Mouse (Mus musculus) urinary bladder, postnatal 25 days (tissue): ENCODE results near the gene 3100002H09Rik.

Experiments used
- DNase-seq: peaks from one replicate; pipeline ENCODE4 v3.0.0; 2022; ENCODE audit warnings: low spot score

Gene 3100002H09Rik

DNA sequence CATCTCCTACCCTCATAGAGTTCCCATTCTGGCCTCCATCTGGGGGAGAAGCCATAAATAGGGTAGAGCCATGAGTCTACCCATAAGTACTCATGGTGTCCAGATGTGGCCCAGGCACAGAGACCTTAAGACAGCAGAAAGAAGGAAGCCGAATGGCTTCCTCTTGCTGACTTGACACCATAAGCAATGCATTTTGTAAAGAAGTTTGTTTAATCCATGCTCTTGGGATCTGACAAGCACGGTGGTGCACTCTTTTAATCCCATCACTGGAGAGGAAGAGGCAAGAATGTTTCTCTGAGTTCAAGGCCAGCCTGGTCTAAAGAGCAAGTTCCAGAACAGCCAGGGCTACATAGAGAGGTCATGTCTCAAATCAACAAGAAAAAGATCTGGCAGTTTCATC is at the start of gene 3100002H09Rik:
Gene 3100002H09Rik, minus strand, starts transcription at position 101 of the 400 bp plus-strand sequence.
- no peak for DNase-seq

DNA sequence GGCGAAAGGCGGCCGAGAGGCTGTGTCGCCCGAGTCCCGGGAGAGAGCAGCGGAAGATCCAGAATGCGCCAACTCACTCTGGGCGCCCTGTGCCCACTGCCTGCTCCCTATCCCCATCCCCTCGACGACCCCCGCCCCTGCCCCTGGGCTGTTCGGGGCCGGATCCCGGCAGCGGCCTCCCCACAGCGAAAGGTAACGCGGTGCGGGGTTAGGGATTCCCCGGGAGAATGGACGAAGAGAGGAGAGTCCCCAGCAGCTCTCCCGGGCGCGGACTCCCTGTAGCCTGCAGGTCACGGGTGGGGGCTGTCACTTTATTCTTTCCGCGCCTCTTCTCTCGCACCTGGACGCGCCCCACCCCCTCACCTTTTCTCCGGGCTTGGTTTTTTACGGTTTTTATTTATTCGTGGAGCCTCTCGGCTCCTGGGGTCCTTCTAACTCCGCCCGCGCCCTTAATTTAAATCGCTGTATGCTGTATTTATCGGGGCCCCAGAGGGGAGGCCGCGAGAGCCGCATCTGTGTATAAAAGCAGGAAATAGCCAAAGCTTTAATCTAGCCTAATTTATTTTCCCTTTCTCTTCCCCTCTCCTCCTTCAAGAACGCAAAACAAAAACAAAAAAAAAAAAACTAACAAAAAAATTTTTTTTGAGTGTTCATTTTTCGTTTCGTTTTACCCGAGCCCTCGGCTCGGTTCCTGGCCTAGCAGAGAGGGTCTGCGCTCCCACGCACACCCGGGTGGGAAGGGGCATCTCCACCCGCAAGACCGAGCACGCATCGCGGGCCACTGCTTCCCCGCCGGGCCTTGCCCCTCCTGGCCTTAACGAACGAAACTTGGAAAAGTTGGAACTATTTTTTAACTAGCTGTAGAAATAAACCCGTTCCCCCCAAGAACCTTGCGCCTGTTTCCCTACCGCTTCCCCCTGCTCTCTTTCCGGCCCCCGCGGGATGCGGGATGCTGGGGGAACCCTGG is 48.9 kb upstream of the 3100002H09Rik start:
- no peak for DNase-seq

DNA sequence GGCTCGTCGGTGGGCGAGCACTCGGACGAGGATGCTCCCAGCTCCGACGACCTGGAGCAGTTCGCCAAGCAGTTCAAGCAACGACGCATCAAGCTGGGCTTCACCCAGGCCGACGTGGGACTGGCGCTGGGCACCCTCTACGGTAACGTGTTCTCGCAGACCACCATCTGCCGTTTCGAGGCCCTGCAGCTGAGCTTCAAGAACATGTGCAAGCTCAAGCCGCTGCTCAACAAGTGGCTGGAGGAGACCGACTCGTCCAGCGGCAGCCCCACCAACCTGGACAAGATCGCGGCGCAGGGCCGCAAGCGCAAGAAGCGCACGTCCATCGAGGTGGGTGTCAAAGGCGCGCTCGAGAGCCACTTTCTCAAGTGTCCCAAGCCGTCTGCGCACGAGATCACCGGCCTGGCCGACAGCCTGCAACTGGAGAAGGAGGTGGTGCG is 47.8 kb upstream of the 3100002H09Rik start:
- DNase-seq, result no peak

DNA sequence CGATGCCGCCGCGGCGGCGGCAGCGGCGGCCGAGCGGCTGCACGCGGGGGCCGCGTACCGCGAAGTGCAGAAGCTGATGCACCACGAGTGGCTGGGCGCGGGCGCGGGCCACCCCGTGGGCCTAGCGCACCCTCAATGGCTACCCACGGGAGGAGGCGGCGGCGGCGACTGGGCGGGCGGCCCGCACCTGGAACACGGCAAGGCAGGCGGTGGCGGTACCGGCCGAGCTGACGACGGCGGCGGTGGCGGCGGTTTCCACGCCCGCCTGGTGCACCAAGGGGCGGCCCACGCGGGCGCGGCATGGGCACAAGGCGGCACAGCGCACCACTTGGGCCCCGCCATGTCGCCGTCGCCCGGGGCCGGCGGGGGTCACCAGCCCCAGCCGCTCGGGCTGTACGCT is 47.2 kb upstream of the 3100002H09Rik start:
- DNase-seq, result no peak

DNA sequence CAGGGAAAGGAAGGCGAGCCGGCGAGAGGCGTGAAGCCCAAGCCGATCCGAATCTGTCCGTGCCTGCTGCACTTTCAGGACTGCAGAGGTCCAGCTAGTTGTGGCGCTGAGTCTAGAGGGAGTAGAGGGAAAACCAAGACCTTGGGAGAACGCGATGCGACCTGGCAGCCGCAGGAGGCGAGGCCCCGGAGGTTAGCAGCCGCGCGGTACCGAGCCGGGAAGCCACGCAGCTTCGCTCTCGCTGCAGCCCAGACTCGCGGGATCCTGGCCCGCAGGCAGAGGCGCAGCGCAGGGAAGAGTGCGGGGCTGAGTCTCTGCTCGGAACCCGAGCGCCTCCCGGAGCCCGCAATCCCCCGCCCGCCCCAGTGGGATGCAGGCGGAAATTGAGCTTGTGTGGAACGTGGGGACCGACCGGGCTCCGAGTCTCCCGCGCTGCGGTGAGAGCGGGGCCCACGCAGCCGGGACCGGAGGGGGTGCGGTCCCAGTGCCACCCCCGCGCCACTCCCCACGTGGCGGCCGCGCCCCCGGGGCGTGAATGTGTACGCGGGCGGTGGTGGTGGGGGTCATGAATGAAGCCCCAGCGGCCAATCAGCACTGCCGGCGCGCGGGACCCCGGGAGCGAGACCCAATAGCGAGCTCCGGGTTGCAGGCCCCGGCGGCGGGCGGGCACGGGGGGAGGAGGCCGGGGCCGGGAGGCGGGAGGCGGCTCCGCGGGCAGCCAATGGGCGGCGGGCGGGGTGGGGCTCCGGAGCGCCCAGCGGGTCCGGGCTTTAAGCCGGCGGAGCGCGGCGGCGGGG is 46.4 kb upstream of the 3100002H09Rik start:
- peak; percentile 58 for DNase-seq

DNA sequence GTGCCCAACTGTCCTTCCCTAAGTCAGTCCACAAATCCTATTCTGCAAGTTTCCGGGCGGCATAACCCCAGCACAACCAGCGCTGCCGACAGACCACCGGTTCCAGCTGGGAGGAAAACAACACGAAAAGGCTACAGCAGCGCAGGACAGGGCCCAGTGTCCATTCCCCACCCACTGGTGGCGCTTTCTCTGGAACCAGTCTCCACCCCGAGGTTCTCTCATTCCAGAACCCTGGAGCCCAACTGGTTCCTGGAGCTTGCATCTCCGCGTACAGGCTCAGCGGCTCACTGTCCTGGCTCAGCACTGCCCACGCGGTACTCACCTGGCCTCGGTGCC is 45.9 kb upstream of the 3100002H09Rik start, which contains the start of gene Pou3f1:
Gene Pou3f1, plus strand, starts transcription at position 290 of the 336 bp plus-strand sequence.
- no peak for DNase-seq

DNA sequence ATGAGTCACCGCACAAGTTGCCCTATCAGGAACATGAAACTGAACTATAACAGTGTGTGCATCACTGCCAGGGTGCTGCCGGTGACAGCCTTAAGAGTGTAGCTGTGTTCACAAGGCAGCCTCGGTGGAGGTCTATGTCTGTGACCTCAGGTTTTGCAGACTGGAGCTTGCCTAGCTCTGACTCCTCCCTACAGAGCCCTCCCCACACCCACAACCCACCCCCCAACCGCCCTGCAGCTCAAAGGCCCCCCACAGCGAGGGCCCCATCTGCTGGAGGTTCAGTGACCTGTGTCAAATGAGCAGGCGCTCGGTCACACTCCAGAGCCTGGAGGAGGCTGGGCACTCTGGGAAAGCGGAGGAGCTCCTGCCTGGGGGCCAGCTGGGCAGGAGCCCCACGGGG is 42.3 kb upstream of the 3100002H09Rik start:
- no peak for DNase-seq

DNA sequence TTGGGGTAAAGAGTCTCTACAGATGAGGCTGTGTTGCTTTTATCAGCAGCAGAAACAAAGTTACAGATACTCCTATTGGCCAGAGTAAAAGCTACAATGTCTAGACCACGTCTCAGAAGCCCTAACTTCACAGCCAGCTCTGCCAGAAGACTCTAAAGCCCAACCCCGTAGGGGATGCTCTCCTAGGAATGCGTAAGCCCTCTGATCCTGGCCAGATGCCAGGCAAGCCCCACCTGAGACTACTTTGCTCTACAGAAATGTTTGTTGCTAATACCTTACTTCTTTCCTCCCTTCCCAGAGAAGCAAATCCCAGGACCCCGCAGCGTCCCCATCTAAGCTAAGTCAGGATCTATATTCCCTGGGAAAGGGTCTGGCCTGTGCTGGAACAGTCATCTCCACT is 37.3 kb upstream of the 3100002H09Rik start:
- no peak for DNase-seq

DNA sequence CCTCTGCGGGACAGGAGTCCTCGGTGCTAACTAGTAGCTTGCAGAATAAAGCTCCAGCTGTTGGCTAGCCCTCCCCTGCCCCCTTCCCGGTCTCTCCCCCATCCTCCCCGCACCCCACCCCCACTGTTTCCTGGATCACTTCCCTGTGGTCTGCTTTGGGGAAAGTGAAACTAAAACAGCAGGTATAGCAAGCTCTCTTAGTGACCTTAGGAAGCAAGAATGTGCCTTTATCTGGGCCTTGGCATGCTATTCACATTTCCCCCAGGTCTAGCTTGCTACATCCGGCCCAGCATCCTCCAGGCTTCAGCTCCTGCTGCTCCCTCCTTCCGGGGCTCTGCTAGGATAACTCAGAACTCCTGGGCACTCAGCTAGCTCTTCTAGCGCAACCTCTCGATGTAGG is 36.0 kb upstream of the 3100002H09Rik start:
- DNase-seq, result no peak

DNA sequence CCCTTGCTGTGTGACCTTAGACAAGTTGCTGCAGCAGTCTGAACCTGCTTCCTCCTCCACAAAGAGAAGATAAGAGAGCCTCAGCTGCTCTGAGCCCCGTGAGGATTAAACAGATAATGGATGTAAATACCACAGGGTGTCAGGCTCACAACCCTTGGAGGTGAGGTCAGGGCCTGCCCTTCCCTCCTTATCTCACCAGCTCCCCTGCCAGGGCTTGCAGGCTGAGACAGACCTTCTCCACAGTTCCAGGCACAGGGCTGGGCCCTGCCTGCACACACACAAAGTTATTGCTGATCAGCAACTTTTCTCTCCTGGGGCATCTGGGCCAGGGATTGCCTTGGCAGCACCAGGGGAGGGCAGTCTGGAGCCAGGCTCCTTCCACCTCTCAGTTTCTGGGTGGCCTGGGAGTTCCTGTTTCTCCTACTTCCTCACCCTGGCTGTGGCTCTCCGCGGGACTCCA is 34.4 kb upstream of the 3100002H09Rik start:
- peak; percentile 19 for DNase-seq

DNA sequence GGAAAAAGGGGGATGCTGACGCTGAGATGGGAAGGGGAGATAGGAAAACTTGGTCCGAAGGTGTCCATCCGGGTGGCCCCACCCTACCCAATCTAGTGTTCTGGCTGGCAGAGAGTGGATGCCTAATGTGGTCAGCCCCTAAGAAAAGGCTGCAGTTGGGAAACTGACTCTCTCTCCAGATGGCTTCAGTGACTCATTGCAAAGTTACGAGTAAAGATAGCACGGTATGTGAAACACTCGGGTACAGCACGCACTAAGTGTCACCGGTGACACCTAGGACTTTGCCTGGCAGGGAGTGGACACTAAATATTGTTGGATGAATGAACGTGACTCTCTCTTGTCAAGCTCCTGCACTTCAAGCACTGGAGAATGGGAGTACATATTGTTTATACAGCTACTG is 33.3 kb upstream of the 3100002H09Rik start:
- no peak for DNase-seq

DNA sequence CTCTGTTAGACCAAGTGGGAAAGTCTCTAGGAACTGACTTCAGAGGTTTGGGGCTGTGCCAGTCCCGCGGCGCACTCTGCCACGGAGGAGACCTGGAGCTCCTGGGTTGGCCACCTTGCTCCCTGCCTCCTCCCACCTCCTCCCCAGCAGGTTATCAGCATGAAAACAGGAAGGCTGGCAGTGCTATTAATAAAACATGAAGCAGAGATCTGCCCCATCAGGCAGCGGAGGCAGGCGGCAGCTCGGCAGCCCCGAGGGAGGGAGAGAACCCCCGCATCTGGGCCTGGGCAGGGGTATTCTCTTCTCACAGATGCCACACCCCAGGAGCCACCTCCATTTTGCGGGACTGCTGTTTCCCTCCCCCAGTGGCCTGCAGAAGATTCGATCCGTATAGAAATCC is 29.1 kb upstream of the 3100002H09Rik start:
- no peak for DNase-seq

DNA sequence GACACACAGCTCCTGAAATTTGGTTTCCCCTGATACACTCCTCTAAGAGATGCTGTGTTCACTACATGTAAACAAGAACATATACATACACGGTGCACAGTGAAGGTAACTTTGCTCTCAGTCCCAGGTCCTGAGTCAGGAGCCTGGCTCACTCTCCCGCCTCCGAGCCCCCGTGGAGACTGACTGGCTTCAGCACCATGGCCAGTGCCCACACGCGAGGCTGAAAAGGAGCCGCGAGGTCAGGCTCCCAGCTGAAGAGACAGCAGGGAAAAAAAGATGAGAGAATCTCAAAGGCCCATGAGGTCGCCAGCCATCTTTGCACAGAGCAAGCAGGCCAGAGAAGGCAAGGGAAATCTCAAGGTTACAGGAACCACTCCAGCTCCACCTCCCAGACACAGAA is 22.7 kb upstream of the 3100002H09Rik start:
- peak; percentile 54 for DNase-seq

DNA sequence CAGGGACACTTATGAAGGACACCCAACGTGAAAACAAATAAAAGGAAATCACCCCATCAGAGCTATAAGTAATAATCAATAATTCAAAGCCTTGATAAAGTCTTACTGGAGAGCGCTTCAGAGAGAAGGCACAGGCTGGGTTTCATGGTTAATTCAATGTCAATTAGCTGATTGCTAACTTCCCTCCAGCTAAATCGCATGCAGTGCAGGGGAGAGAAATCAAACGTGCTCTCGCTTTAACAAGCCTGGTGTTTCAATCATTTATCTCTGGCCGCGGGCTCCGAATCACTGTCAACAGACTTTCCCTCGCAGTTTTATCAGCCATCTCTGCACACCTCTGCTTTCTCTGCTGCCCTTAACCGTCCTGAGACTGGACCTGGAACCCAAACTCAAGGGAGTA is 22.3 kb upstream of the 3100002H09Rik start:
- no peak for DNase-seq

DNA sequence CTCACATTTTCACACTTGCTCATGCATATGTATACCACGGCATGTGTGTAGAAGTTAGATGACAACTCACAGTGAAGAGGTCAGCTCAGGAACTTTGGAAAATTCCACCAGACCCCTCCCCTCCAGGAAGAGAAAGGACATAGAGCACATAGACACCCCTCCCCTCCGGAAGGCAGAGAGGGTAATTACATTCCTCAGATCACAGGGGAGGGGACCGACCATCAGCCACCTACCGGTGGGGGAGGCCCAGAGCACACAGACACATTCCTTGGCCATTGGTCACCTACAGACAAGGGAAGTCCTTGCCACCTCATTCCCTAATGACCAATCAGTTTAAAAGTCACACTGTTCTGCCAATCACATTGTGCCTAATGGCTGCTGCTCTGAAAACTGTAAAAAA is 20.9 kb upstream of the 3100002H09Rik start:
- no peak for DNase-seq

DNA sequence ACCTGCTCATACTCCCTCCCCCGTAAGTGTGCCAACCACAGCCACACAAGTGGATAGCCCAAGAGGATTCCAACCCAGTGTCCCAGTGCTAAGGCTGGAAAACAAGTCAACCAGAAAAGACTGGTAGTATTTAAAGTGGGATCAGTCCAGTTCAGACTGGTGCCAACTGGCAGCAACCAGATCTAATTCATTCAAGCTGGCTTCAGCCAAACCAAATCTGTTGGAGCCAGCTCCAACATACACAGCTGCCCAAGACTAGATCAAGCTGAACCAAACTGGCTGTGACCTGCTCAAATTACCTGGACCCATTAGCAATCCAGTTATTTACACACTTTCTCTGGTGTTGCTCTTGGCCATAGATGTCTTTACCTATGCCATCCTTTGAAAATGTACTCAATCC is 16.2 kb upstream of the 3100002H09Rik start:
- no peak for DNase-seq

DNA sequence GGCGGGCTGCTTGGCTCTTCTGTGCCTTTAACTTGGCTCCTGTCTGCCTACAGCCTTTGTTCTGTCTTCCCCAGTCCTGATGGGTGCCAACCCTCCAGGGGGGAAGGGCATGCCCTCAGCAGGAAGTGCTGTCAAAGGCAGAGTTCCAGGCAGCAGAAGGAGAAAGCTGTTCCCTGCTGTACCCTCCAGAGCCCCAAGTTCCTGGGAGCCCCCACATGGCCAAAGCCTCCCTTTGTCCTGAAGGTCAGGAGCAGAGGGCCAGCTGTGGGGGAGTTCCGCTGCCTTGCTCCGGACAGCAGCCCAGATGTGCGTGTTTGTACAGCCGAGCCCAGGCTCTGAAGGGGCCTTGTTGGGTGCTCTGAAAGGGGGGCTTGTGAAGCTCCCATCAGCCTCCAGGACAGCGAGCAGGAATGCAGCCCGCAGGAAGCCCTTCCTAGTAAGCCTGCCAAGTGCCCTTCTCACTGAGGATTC is 13.5 kb upstream of the 3100002H09Rik start:
- DNase-seq, result no peak

DNA sequence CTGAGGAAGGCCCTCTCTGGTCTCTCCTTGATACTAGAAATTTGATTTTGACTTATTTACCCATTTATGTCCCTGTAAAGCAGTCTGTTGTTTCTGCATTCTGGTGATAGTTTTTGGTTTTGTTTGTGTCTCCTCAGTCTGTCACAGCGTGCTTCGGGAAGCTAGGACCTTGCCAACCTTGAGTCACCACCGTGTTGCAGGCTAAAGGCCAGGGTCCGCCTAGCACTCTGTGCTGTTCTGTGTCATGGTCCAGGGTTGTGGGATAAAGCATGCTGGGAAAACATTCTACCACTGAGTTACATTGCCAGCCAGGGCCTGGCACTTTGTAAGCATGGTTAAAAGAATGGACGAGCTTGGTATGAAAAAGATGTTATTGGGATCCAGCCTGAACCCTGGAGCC is 12.0 kb upstream of the 3100002H09Rik start:
- DNase-seq, result no peak

DNA sequence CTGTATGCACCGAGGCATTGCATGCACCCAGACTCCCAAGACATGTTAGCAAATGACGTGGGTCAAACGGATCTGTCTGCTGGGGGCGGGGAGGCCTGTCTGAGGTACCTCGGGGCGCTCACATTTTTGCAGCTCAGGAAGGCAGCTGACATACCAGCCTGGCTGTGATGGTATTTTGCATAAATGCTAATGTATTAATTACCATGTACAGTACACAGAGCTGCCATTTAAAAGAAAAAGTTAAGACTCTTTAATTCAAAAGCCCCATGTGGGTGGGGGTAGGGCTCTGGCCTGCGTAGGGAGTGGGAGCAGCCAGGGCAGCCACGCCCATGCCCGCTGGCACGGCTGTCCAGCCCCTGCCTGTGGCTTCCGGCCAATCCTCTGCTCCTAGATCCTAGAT is 10.8 kb upstream of the 3100002H09Rik start:
- DNase-seq, result no peak

DNA sequence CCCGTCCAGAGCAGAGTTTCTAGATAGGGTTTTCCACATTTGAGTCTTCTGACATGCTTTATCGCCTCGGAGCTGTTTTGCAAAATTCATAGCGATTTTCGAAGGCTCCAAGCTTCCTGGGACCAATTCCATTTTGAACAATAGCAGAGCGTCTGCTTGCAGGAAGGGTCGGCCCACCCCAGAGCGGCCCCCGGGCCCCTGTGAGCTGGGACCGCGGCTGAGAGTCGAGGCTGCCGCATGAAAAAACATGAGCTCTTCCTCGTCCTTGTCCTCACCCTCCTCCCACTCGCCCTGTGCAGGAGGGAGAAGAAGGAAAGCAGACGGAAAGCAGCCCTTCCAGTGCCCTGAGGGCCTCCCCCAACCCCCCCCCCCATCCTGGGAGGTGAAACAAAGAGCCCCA is 8.0 kb upstream of the 3100002H09Rik start:
- DNase-seq, result no peak

DNA sequence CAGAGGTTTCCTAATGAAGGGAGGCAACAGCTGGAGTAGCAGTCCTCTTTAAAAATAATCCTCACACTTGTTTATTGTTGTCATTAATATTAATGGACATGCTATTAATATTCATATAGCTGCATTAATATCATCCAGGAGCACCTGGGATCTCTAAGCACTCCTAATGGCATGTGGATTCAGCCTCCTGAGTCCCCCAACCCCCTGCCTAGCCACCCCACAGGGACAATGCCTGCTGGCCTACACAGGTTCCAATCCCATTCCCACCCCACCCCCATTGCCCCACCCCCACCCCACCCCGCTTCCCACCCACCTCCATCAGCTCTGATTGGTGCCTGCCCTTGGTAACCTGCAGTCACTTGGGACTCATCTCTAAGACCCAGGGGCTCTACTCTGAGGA is 6.0 kb upstream of the 3100002H09Rik start:
- DNase-seq, result no peak

DNA sequence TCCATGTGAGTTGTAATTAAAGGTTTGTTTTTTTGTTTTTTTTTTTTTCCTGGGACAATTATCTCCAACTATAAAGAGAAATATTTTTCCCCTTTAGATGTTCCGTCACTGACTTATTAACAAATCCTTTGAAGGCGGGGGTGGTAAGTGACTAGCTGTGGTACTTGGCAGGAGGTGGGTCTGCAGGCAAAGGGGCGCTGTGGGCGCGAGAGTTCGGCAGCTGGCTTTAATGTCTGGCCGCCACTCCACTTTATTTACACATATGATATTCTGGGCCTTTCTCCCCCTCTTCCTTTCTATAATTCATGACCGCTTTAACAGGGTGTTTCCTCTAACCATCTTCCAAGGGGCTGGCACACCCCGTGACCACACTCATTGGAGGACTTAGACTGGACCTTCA is 5.4 kb upstream of the 3100002H09Rik start:
- no peak for DNase-seq
